Mouse (Mus musculus) G1E (cell line): ENCODE results near the gene Phf8.

ENCODE experiments used
- CTCF ChIP-seq: IDR thresholded peaks from 2 replicates; pipeline ENCODE4 v1.5.1; 2012; ENCODE audit warnings: low read depth, low read length, inconsistent platforms, mixed read lengths
- GATA1 ChIP-seq: IDR thresholded peaks from 2 replicates; pipeline ENCODE4 v1.6.1; 2012; ENCODE audit warnings: borderline replicate concordance, low read length, inconsistent platforms, mixed read lengths
- GATA2 ChIP-seq: IDR thresholded peaks from 2 replicates; pipeline ENCODE4 v1.6.1; 2012; ENCODE audit warnings: low read depth, low read length, inconsistent platforms, borderline replicate concordance

- TF ChIP-seq CTCF (no peak), GATA2 (no peak), GATA1 (no peak)
Observed at GRCm38 (mm10) chrX:151513694-151514093, 6.8 kb upstream of the Phf8 start.
